Mouse (Mus musculus): ENCODE measurements around the gene Golga4. TPM values are rescaled to one million over a fixed set of nuclear protein-coding genes. Genes with fewer than 3 reads are reported as not detected.

The Golga4 gene
- polyA plus RNA-seq (2012; ENCODE audit: insufficient read depth, insufficient read length, low replicate concordance, missing spikeins): 302 TPM in 1 of 2 replicates, not detected in the other

DNA sequence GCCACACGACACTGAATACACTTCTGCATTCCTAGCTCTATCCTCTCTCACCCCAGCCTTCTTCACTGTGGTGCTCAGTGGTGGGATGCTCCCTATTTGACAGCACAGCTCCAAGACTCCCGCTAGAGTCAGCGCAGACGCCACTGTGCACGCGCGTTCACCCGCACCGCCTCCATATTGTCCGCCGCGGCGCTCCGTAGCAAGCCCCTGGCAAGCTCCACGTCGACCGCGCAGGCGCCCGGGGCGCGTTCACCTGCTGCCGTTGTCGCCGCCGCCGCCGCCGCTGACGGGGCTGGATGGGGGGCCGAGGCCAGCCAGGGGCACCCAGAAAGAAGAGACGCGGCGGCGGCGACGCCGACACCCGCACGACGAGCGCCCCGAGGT lies at the start of gene Golga4:
TSS of gene Golga4 (plus strand) at position 248 of the 384 bp plus-strand sequence.
- TF ChIP-seq POLR2A (IDR thresholded peaks at IDR 0.05; ENCODE audit: insufficient read depth, low read depth, low read length) (peak; percentile 62; the same call in 1 of the 2 replicates), CTCF (IDR thresholded peaks at IDR 0.05; ENCODE audit: insufficient read depth, low read depth, low read length) (no peak)

DNA sequence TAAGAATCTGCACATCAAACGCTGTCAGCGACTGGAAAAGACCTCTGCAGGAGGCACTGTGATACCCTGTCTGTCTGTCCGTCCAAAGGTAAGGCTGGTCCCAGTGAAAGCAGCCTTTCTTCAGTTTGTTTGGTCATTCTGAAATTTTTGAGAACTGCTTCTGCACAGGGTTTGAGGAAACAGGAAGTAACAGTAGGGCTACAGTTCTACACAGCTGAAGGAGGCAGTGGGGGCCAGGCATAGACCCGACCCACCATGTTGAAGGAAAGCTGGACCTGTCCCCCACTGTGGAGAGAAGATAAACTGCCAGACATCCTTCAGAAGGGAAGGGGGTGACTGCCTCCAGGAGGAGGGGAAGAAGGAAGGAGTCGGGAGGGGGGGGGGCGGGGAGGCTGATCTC lies 49.7 kb upstream of the Golga4 start:
- WGBS: 59% methylated on average over 6 of the region's 6 CpGs
- H3K4me3 ChIP-seq (ENCODE audit: insufficient read depth, low read depth, low read length): no peak overlapping the region
- TF ChIP-seq CTCF (IDR thresholded peaks at IDR 0.05; ENCODE audit: insufficient read depth, low read depth, low read length) (no peak), POLR2A (IDR thresholded peaks at IDR 0.05; ENCODE audit: insufficient read depth, low read depth, low read length) (no peak)
- H3K27ac ChIP-seq (ENCODE audit: insufficient read depth, low read depth, low read length): no peak overlapping the region
- no peaks in the 10 kb centered on the region for H3K4me1 ChIP-seq (ENCODE audit: control insufficient read depth, insufficient read depth, low read length)

More for the DNA sequence above, at the start of gene Golga4:
- H3K4me3 ChIP-seq (ENCODE audit: insufficient read depth, low read depth, low read length): peak within 1 kb of the TSS; percentile 75
- under 1% methylated on average over 43 of the region's 43 CpGs for WGBS
- peaks cover 14% of the 10 kb centered on the region for H3K4me1 ChIP-seq (ENCODE audit: control insufficient read depth, insufficient read depth, low read length)
- no peak within 1 kb of the TSS for H3K27ac ChIP-seq (ENCODE audit: insufficient read depth, low read depth, low read length)

DNA sequence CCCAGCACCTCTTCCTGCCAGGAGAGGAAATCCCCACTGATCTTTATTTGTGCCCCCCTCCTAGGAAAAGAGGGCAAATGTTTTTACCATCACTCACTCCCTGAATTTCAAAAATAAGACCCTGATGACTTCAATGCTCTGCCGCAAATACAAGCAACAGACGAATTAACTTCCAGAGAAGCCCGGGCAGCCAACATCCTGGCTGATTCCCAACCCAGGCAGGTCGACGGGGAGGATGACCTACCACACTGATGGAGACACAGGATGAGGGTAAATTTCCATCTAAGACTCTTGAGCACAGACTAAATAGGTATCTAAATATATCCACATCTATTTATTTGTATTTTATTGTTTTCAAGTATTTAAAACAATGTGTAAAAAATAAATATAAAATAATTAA lies 48.0 kb upstream of the Golga4 start:
- Histone ChIP-seq H3K4me3 (ENCODE audit: insufficient read depth, low read depth, low read length) (no peak overlapping the region), H3K27ac (ENCODE audit: insufficient read depth, low read depth, low read length) (no peak overlapping the region), H3K4me1 (ENCODE audit: control insufficient read depth, insufficient read depth, low read length) (no peaks in the 10 kb centered on the region)
- TF ChIP-seq CTCF (IDR thresholded peaks at IDR 0.05; ENCODE audit: insufficient read depth, low read depth, low read length): no peak
- no peak for TF ChIP-seq POLR2A (IDR thresholded peaks at IDR 0.05; ENCODE audit: insufficient read depth, low read depth, low read length)
- WGBS: 30% methylated on average over 5 of the region's 5 CpGs

- TF ChIP-seq CTCF (IDR thresholded peaks at IDR 0.05; ENCODE audit: insufficient read depth, low read depth, low read length) (no peak), POLR2A (IDR thresholded peaks at IDR 0.05; ENCODE audit: insufficient read depth, low read depth, low read length) (no peak)
- H3K4me1 ChIP-seq (ENCODE audit: control insufficient read depth, insufficient read depth, low read length): no peaks in the 10 kb centered on the region
- no peak overlapping the region for H3K4me3 ChIP-seq (ENCODE audit: insufficient read depth, low read depth, low read length)
- 69% methylated on average over 1 of the region's 1 CpGs for WGBS
- H3K27ac ChIP-seq (ENCODE audit: insufficient read depth, low read depth, low read length): no peak overlapping the region
These were observed 42.0 kb upstream of the Golga4 start for GRCm38 (mm10) chr9:118464031-118464430.

- WGBS: 10% methylated on average over 14 of the region's 14 CpGs
- Histone ChIP-seq H3K4me3 (ENCODE audit: insufficient read depth, low read depth, low read length) (no peak overlapping the region), H3K4me1 (ENCODE audit: control insufficient read depth, insufficient read depth, low read length) (no peaks in the 10 kb centered on the region), H3K27ac (ENCODE audit: insufficient read depth, low read depth, low read length) (no peak overlapping the region)
- no peak for TF ChIP-seq POLR2A (IDR thresholded peaks at IDR 0.05; ENCODE audit: insufficient read depth, low read depth, low read length)
- no peak for TF ChIP-seq CTCF (IDR thresholded peaks at IDR 0.05; ENCODE audit: insufficient read depth, low read depth, low read length)
These were observed 37.8 kb upstream of the Golga4 start for GRCm38 (mm10) chr9:118468301-118468700.

- no peaks in the 10 kb centered on the region for H3K4me1 ChIP-seq (ENCODE audit: control insufficient read depth, insufficient read depth, low read length)
- WGBS: 15% methylated on average over 16 of the region's 16 CpGs
- no peak for TF ChIP-seq POLR2A (IDR thresholded peaks at IDR 0.05; ENCODE audit: insufficient read depth, low read depth, low read length)
- TF ChIP-seq CTCF (IDR thresholded peaks at IDR 0.05; ENCODE audit: insufficient read depth, low read depth, low read length): no peak
- H3K4me3 ChIP-seq (ENCODE audit: insufficient read depth, low read depth, low read length): no peak overlapping the region
- H3K27ac ChIP-seq (ENCODE audit: insufficient read depth, low read depth, low read length): no peak overlapping the region
These were observed 36.8 kb upstream of the Golga4 start for GRCm38 (mm10) chr9:118469272-118469671.

- Histone ChIP-seq H3K4me1 (ENCODE audit: control insufficient read depth, insufficient read depth, low read length) (no peaks in the 10 kb centered on the region), H3K27ac (ENCODE audit: insufficient read depth, low read depth, low read length) (no peak overlapping the region), H3K4me3 (ENCODE audit: insufficient read depth, low read depth, low read length) (no peak overlapping the region)
- TF ChIP-seq CTCF (IDR thresholded peaks at IDR 0.05; ENCODE audit: insufficient read depth, low read depth, low read length) (no peak), POLR2A (IDR thresholded peaks at IDR 0.05; ENCODE audit: insufficient read depth, low read depth, low read length) (no peak)
- WGBS: 50% methylated on average over 3 of the region's 3 CpGs
These were observed 34.8 kb upstream of the Golga4 start for GRCm38 (mm10) chr9:118471296-118471695.

DNA sequence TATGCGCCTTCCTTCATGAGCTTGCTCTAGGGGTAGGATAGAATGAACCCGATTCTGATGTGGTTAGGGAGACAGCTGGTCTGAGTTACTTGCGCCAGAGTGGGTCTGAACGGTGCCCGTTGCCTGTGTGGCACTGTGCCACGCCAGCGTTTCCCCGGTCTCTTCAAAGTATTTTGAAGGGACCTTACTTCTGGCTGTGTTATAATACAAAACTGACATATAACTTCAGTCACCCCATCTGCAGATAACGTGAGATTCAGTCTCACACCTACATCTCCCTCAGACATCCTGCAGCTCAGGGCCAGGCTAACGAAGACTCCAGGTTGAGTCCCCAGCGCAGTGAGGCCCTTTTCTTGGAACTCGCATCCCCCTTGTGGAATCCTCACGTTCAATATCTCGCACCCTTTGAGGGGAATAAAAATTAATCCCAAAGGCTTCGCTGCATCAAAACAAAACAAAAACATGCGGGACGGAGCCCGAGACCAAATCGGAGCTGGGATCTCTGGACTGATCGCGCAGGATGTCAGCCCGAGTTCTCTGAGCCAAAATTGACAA lies 29.8 kb upstream of the Golga4 start:
- 5% methylated on average over 22 of the region's 22 CpGs for WGBS
- H3K27ac ChIP-seq (ENCODE audit: insufficient read depth, low read depth, low read length): no peak overlapping the region
- H3K4me1 ChIP-seq (ENCODE audit: control insufficient read depth, insufficient read depth, low read length): peaks cover 26% of the 10 kb centered on the region
- no peak overlapping the region for H3K4me3 ChIP-seq (ENCODE audit: insufficient read depth, low read depth, low read length)
- TF ChIP-seq CTCF (IDR thresholded peaks at IDR 0.05; ENCODE audit: insufficient read depth, low read depth, low read length) (no peak), POLR2A (IDR thresholded peaks at IDR 0.05; ENCODE audit: insufficient read depth, low read depth, low read length) (no peak)

DNA sequence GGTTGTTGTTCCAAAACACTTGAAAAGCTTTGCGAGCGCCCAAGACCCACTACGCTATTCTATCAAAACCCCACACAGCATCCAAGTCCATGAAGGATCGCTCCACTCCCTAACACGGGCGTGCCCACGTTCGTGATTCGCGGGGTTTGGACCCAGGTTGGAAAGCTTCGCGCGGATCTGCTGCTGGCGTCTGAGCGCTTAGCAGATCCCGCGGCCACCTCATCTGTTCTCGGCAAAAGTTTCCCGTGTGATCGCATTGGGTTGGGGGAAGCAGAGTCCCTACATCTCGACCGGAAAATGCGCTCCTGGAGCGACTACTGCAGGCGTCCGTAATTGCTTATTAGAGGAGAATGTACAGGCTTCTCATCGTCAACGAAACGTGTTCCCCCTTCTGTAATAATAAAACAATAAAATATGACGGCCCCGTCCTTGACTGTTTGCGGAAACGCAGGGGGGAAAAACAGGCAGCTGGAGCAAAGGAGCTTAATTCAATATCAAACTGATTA lies 29.2 kb upstream of the Golga4 start:
- no peak for TF ChIP-seq CTCF (IDR thresholded peaks at IDR 0.05; ENCODE audit: insufficient read depth, low read depth, low read length)
- no peak for TF ChIP-seq POLR2A (IDR thresholded peaks at IDR 0.05; ENCODE audit: insufficient read depth, low read depth, low read length)
- Histone ChIP-seq H3K4me1 (ENCODE audit: control insufficient read depth, insufficient read depth, low read length) (peaks cover 26% of the 10 kb centered on the region), H3K27ac (ENCODE audit: insufficient read depth, low read depth, low read length) (no peak overlapping the region), H3K4me3 (ENCODE audit: insufficient read depth, low read depth, low read length) (no peak overlapping the region)
- WGBS: under 1% methylated on average over 33 of the region's 33 CpGs

Measured in olfactory bulb, adult 2 months (tissue).